Comparison of ENCODE assay signal across 22 mouse cellular contexts in the genomic region with DNA sequence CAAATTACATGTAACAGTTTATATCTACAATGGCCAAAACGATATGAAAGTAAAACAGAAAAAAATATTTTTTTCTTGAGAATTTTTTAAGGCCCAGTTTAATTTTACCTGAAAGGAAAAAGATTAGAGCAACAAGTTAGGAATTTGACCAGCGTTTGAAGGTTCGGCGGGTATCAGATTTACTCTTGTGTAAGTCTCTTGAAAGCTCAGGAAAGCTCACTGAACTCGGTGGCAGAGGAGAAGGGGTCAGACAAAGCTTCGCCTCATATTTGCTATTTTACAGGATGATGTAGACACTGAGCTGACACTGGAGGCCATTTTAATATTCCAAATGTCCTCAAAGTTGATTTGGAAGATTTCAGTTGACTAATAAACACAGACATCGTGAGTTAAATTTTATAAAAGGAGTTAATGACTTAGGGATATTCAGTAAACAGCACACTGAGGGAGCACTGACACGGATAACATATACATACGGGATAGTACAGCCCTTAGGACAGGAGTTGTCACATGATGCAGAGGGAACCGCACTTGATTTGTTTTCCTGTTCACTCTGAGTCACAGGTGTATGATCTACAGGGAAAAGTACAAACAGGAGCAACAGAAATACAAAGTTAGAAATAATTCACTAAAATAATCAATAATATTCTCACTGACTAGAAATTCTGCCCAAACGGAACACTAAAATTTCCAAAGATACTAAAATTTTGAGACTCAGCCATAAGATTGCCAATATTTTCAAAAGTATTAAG. TPM values are rescaled to one million over a fixed set of nuclear protein-coding genes. Genes with fewer than 3 reads are reported as not detected.
A peak's percentile ranks its signal among the peaks of the same experiment; 100 is the strongest.
DNase-seq lines count a peak whose midpoint lies in the region; ATAC-seq and TF ChIP-seq lines count a peak whose summit lies in the region.
"Had no signal": no experiment of that assay in that cellular context is flagged by ENCODE, and none has a peak within 500 bp of the region (broad histone marks: within the 10 kb centered on the region; RNA-seq: fewer than 3 reads in every experiment).

No protein-coding gene starts in this region.

- 0 out of 2 replicates have a peak, but pooled peaks cover 4% of the 10 kb centered on the region for H3K79me2 ChIP-seq in liver, adult 2 months (ENCODE audit: control insufficient read depth, insufficient read depth, low read length)

- H3K27me3 ChIP-seq in liver, adult 2 months (ENCODE audit: control insufficient read depth, insufficient read depth, low read length): no peaks in the 10 kb centered on the region
- H3K27me3 ChIP-seq in liver, embryonic 12.5 days (replicated peaks): no peaks in the 10 kb centered on the region
- H3K27me3 ChIP-seq in liver, embryonic 16.5 days (ENCODE audit: control insufficient read depth, insufficient read depth, low read depth, low read length): no peaks in the 10 kb centered on the region
- H3K27me3 ChIP-seq in liver, postnatal 0 days (ENCODE audit: insufficient read depth, low read length): no peaks in the 10 kb centered on the region
- H3K27me3 ChIP-seq in liver, embryonic 11.5 days (replicated peaks; ENCODE audit: control insufficient read depth, insufficient read depth, low read length): no peaks in the 10 kb centered on the region
- H3K27me3 ChIP-seq: CH12.LX, Patski had no signal

- DNase-seq in liver, adult 2 months (ENCODE audit: extremely low read depth, low read depth, low spot score): peak; percentile 89
- DNase-seq in liver: no peak
- DNase-seq in liver, postnatal 0 days: no peak
- no peak for DNase-seq in liver, embryonic 11.5 days (ENCODE audit: low spot score)
- DNase-seq: adrenal gland, adult 2 months; adrenal gland, adult 8-10 months; adrenal gland, postnatal 10 days; adrenal gland, postnatal 14 days; adrenal gland, postnatal 25 days; adrenal gland, postnatal 36 days; B cell, adult 2 months; cerebellum, adult 11 months; cerebellum, adult 11-12 months; cerebellum, adult 18-20 months had no signal

- TF ChIP-seq POLR2A in liver, adult 2 months (IDR thresholded peaks at IDR 0.05; ENCODE audit: extremely low read depth, insufficient read depth, low read length): no peak

- peaks cover 13% of the 10 kb centered on the region for H3K36me3 ChIP-seq in liver, adult 2 months (ENCODE audit: control insufficient read depth, insufficient read depth, low read length)
- H3K36me3 ChIP-seq in liver, embryonic 12.5 days: peaks cover 22% of the 10 kb centered on the region
- no peaks in the 10 kb centered on the region; the same call in 1 of the 2 replicates for H3K36me3 ChIP-seq in liver, embryonic 16.5 days (ENCODE audit: control insufficient read depth, insufficient read depth)
- peaks cover 25% of the 10 kb centered on the region for H3K36me3 ChIP-seq in liver, postnatal 0 days (replicated peaks; ENCODE audit: insufficient read depth, low read length)
- peaks cover 5% of the 10 kb centered on the region; the same call in 1 of the 2 replicates for H3K36me3 ChIP-seq in liver, embryonic 11.5 days (ENCODE audit: control insufficient read depth, insufficient read depth, low read length)

- peaks cover 17% of the 10 kb centered on the region for H3K4me1 ChIP-seq in liver, adult 2 months (ENCODE audit: control insufficient read depth, insufficient read depth, low read length)
- peaks cover 3% of the 10 kb centered on the region; the same call in 1 of the 2 replicates for H3K4me1 ChIP-seq in liver, embryonic 12.5 days
- H3K4me1 ChIP-seq in liver, embryonic 16.5 days (ENCODE audit: control insufficient read depth, low read depth, low read length): no peaks in the 10 kb centered on the region
- no peaks in the 10 kb centered on the region for H3K4me1 ChIP-seq in liver, postnatal 0 days (ENCODE audit: insufficient read depth)
- no peaks in the 10 kb centered on the region for H3K4me1 ChIP-seq in liver, embryonic 11.5 days (replicated peaks; ENCODE audit: control insufficient read depth, insufficient read depth, low read length)

- TF ChIP-seq CTCF in liver, adult 2 months (IDR thresholded peaks at IDR 0.05; ENCODE audit: low read depth, low read length): no peak
- no peak for TF ChIP-seq CTCF in liver, postnatal 0 days (IDR thresholded peaks at IDR 0.05; ENCODE audit: low read depth)

- no peak for TF ChIP-seq EP300 in liver, postnatal 0 days (IDR thresholded peaks at IDR 0.05; ENCODE audit: low read depth)

- peak overlapping the region; percentile 95 for H3K27ac ChIP-seq in liver, adult 2 months (replicated peaks; ENCODE audit: insufficient read depth, low read depth, low read length)
- no peak overlapping the region for H3K27ac ChIP-seq in liver, embryonic 12.5 days
- no peak overlapping the region for H3K27ac ChIP-seq in liver, embryonic 16.5 days (ENCODE audit: low read length)
- H3K27ac ChIP-seq in liver, postnatal 0 days (ENCODE audit: low read depth): peak overlapping the region; percentile 69
- H3K27ac ChIP-seq in liver, embryonic 11.5 days (ENCODE audit: low read depth, low read length): no peak overlapping the region

- WGBS in liver, adult 2 months: 26% methylated on average over 11 of the region's 11 CpGs
- WGBS in liver, embryonic 12.5 days (ENCODE audit: insufficient replicate concordance): 80% methylated on average over 11 of the region's 11 CpGs
- 75% methylated on average over 11 of the region's 11 CpGs for WGBS in liver, embryonic 16.5 days (ENCODE audit: insufficient replicate concordance)
- 72% methylated on average over 11 of the region's 11 CpGs for WGBS in liver, postnatal 0 days (ENCODE audit: insufficient replicate concordance)
- 84% methylated on average over 11 of the region's 11 CpGs for WGBS in liver, embryonic 11.5 days

- no peak for ATAC-seq in liver, embryonic 12.5 days
- peak; percentile 37; the same call in 1 of the 2 replicates for ATAC-seq in liver, embryonic 16.5 days (ENCODE audit: low read depth)
- ATAC-seq in liver, postnatal 0 days: peak; percentile 80
- ATAC-seq in liver, embryonic 11.5 days (replicated peaks; ENCODE audit: low FRiP score): no peak
- ATAC-seq: activated CD4-positive, CD25-positive, alpha-beta regulatory T cell, adult 4 months; CD4-positive, CD25-positive, alpha-beta regulatory T cell, adult 4 months; Patski had no signal

- no peaks in the 10 kb centered on the region for H3K9me3 ChIP-seq in liver, embryonic 12.5 days (replicated peaks)
- no peaks in the 10 kb centered on the region for H3K9me3 ChIP-seq in liver, embryonic 16.5 days (replicated peaks; ENCODE audit: control insufficient read depth, low read length)
- no peaks in the 10 kb centered on the region for H3K9me3 ChIP-seq in liver, postnatal 0 days (ENCODE audit: low read length)
- H3K9me3 ChIP-seq in liver, embryonic 11.5 days (ENCODE audit: control insufficient read depth, low read length): no peaks in the 10 kb centered on the region
- H3K9me3 ChIP-seq: G1E had no signal

- no peak overlapping the region for H3K4me2 ChIP-seq in liver, embryonic 12.5 days
- no peak overlapping the region for H3K4me2 ChIP-seq in liver, embryonic 16.5 days (ENCODE audit: low read depth, low read length)
- no peak overlapping the region for H3K4me2 ChIP-seq in liver, postnatal 0 days (ENCODE audit: low read depth, low read length)
- no peak overlapping the region for H3K4me2 ChIP-seq in liver, embryonic 11.5 days

- peak overlapping the region; percentile 11; the same call in 1 of the 2 replicates for H3K4me3 ChIP-seq in liver, adult 2 months (ENCODE audit: insufficient read depth, low read depth, low read length)
- H3K4me3 ChIP-seq in liver, embryonic 12.5 days: no peak overlapping the region
- H3K4me3 ChIP-seq in liver, embryonic 16.5 days (ENCODE audit: low read depth, low read length): no peak overlapping the region
- H3K4me3 ChIP-seq in liver, postnatal 0 days (ENCODE audit: low read depth, low read length): no peak overlapping the region
- no peak overlapping the region for H3K4me3 ChIP-seq in liver, embryonic 11.5 days (ENCODE audit: low read depth, low read length)

- H3K9ac ChIP-seq in liver, adult 2 months (ENCODE audit: low read depth, low read length): peak overlapping the region; percentile 57; the same call in 1 of the 2 replicates
- H3K9ac ChIP-seq in liver, embryonic 12.5 days: no peak overlapping the region
- H3K9ac ChIP-seq in liver, embryonic 16.5 days (ENCODE audit: low read depth, low read length): no peak overlapping the region
- H3K9ac ChIP-seq in liver, postnatal 0 days (replicated peaks): no peak overlapping the region
- no peak overlapping the region for H3K9ac ChIP-seq in liver, embryonic 11.5 days (ENCODE audit: low read depth, low read length)

RNA-seq across cellular contexts. Expression of a gene that starts 17.6 kb away (rescaled TPM):
- 27.4 and 29.7 TPM in 2 replicates for total RNA-seq in liver, adult 2 months (2014; rRNA removed)
- 10.2 and 10.3 TPM in 2 replicates for polyA plus RNA-seq in liver, adult 2 months (2012; rRNA removed)
- 9.8 and 11.4 TPM in 2 replicates for polyA plus RNA-seq in liver, embryonic 12.5 days (2016; fragmentation: Nextera tagmentation; extraction: Ambion mirVana)
- polyA plus RNA-seq in liver, embryonic 16.5 days (2015; fragmentation: Nextera tagmentation; extraction: Ambion mirVana): 6.0 and 6.6 TPM in 2 replicates
- polyA plus RNA-seq in liver, postnatal 0 days (2015; fragmentation: Nextera tagmentation; extraction: Ambion mirVana): 8.1 and 9.5 TPM in 2 replicates
- 13.0 and 13.4 TPM in 2 replicates for polyA plus RNA-seq in liver, embryonic 11.5 days (2014; fragmentation: Nextera tagmentation; extraction: Ambion mirVana)

RNA-seq across cellular contexts. Expression of a gene that starts 17.7 kb away (rescaled TPM):
- 40.5 and 47.6 TPM in 2 replicates for total RNA-seq in liver, adult 2 months (2014; rRNA removed)
- 13.6 and 16.3 TPM in 2 replicates for polyA plus RNA-seq in liver, adult 2 months (2012; rRNA removed)
- polyA plus RNA-seq in liver, embryonic 12.5 days (2016; fragmentation: Nextera tagmentation; extraction: Ambion mirVana): 37.8 and 40.4 TPM in 2 replicates
- polyA plus RNA-seq in liver, embryonic 16.5 days (2015; fragmentation: Nextera tagmentation; extraction: Ambion mirVana): 21.8 and 24.0 TPM in 2 replicates
- polyA plus RNA-seq in liver, postnatal 0 days (2015; fragmentation: Nextera tagmentation; extraction: Ambion mirVana): 25.0 and 25.4 TPM in 2 replicates
- 47.4 and 54.5 TPM in 2 replicates for polyA plus RNA-seq in liver, embryonic 11.5 days (2014; fragmentation: Nextera tagmentation; extraction: Ambion mirVana)

RNA-seq across cellular contexts. Expression of a gene that starts 27.9 kb away (rescaled TPM):
- total RNA-seq in liver, adult 2 months (2014; rRNA removed): 3.0 and 3.2 TPM in 2 replicates
- 0.60 and 1.2 TPM in 2 replicates for polyA plus RNA-seq in liver, adult 2 months (2012; rRNA removed)
- polyA plus RNA-seq in liver, embryonic 12.5 days (2016; fragmentation: Nextera tagmentation; extraction: Ambion mirVana): 0.67 and 0.71 TPM in 2 replicates
- 0.37 and 0.44 TPM in 2 replicates for polyA plus RNA-seq in liver, embryonic 16.5 days (2015; fragmentation: Nextera tagmentation; extraction: Ambion mirVana)
- 0.50 and 0.79 TPM in 2 replicates for polyA plus RNA-seq in liver, postnatal 0 days (2015; fragmentation: Nextera tagmentation; extraction: Ambion mirVana)
- polyA plus RNA-seq in liver, embryonic 11.5 days (2014; fragmentation: Nextera tagmentation; extraction: Ambion mirVana): 0.75 and 1.1 TPM in 2 replicates

RNA-seq across cellular contexts. Expression of a gene that starts 57.8 kb away (rescaled TPM):
- total RNA-seq in liver, adult 2 months (2014; rRNA removed): 2.6 and 4.4 TPM in 2 replicates
- 1.8 and 2.6 TPM in 2 replicates for polyA plus RNA-seq in liver, adult 2 months (2012; rRNA removed)
- 0.45 and 0.65 TPM in 2 replicates for polyA plus RNA-seq in liver, embryonic 12.5 days (2016; fragmentation: Nextera tagmentation; extraction: Ambion mirVana)
- 1.0 and 1.4 TPM in 2 replicates for polyA plus RNA-seq in liver, embryonic 16.5 days (2015; fragmentation: Nextera tagmentation; extraction: Ambion mirVana)
- 2.9 and 3.5 TPM in 2 replicates for polyA plus RNA-seq in liver, postnatal 0 days (2015; fragmentation: Nextera tagmentation; extraction: Ambion mirVana)
- 0.37 and 1.0 TPM in 2 replicates for polyA plus RNA-seq in liver, embryonic 11.5 days (2014; fragmentation: Nextera tagmentation; extraction: Ambion mirVana)
- polyA plus RNA-seq: C2C12, G1E had no signal

Comparison
In these comparisons a context has a peak if more than half of its experiments do, and no peak if none do; other contexts are left out.
1. H3K27ac ChIP-seq: peak in liver, adult 2 months (single experiment) and liver, postnatal 0 days (single experiment); none in liver, embryonic 12.5 days (single experiment), liver, embryonic 16.5 days (single experiment) and liver, embryonic 11.5 days (single experiment).
2. ATAC-seq: peak in liver, embryonic 16.5 days (single experiment) and liver, postnatal 0 days (single experiment); none in liver, embryonic 12.5 days (single experiment) and liver, embryonic 11.5 days (single experiment).